Mouse (Mus musculus) liver, adult 2 months (tissue): ENCODE data around the gene Stk32c.

ENCODE experiments used
- CTCF ChIP-seq: fragments of 200-500 bp; IDR thresholded peaks from 2 replicates; pipeline ENCODE4 v1.5.1; 2011; ENCODE audit warnings: low read depth, low read length, control low read depth
- POLR2A ChIP-seq: fragments of 200-500 bp; IDR thresholded peaks from 2 replicates; pipeline ENCODE4 v1.6.1; 2011; ENCODE audit warnings: low read length, control low read depth; ENCODE audit not compliant: insufficient read depth; ENCODE audit errors: extremely low read depth

DNA sequence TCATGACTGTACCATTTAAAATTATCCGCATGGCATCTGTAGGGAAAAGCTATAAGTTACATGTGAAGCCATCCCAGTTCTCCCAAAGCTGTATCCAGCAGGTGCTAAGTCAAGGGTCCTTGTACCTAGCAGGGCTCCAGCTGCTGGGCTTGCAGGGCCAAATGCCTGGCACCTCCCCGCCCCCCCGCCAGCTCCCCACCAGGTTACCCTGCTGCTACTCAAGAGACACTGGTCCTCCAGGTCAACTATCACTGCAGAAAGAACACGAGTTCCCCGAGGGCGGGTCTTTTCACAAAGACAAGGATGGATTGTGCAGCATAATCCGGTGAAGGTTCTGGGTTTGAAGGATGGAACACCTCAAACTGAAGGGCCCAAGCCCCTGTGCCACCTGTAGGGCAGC lies 25.8 kb downstream of the Stk32c start:
- TF ChIP-seq CTCF = no peak
- TF ChIP-seq POLR2A = no peak
